Mouse (Mus musculus) liver, adult 2 months (tissue): ENCODE results near the gene Sec24b. TPM values are rescaled to one million over a fixed set of nuclear protein-coding genes. Genes with fewer than 3 reads are reported as not detected.

Experiments used
- DNase-seq: peaks from one replicate; pipeline ENCODE4 v3.0.0-alpha.2; 2011; ENCODE audit warnings: low read depth, low spot score; ENCODE audit errors: extremely low read depth
- H3K27ac ChIP-seq: fragments of 200-500 bp; replicated peaks from 2 replicates; pipeline ENCODE4 v1.5.1; 2012; ENCODE audit warnings: low read depth, mild to moderate bottlenecking, control low read depth, inconsistent platforms, low read length; ENCODE audit not compliant: insufficient read depth
- H3K27me3 ChIP-seq: fragments of 200-500 bp; 2 replicates; pipeline ENCODE4 v1.6.1; 2012; ENCODE audit warnings: mild to moderate bottlenecking, moderate library complexity, low read length, inconsistent platforms; ENCODE audit not compliant: control insufficient read depth, insufficient read depth
- H3K36me3 ChIP-seq: fragments of 200-500 bp; 2 replicates; pipeline ENCODE4 v1.6.1; 2012; ENCODE audit warnings: low read length, inconsistent platforms; ENCODE audit not compliant: control insufficient read depth, insufficient read depth
- H3K4me1 ChIP-seq: fragments of 200-500 bp; 2 replicates; pipeline ENCODE4 v1.6.1; 2011; ENCODE audit warnings: low read length; ENCODE audit not compliant: control insufficient read depth, insufficient read depth
- H3K4me3 ChIP-seq: fragments of 200-500 bp; 2 replicates; pipeline ENCODE4 v1.5.1; 2011; ENCODE audit warnings: low read depth, mild to moderate bottlenecking, control low read depth, low read length, moderate library complexity; ENCODE audit not compliant: insufficient read depth
- H3K79me2 ChIP-seq: fragments of 200-500 bp; 2 replicates; pipeline ENCODE4 v1.6.1; 2012; ENCODE audit warnings: inconsistent platforms, mild to moderate bottlenecking, low read length, moderate library complexity; ENCODE audit not compliant: control insufficient read depth, insufficient read depth
- H3K9ac ChIP-seq: fragments of 200-500 bp; 2 replicates; pipeline ENCODE4 v1.6.1; 2012; ENCODE audit warnings: low read depth, mild to moderate bottlenecking, control low read depth, inconsistent platforms, low read length
- CTCF ChIP-seq: fragments of 200-500 bp; IDR thresholded peaks from 2 replicates; pipeline ENCODE4 v1.5.1; 2011; ENCODE audit warnings: low read depth, low read length, control low read depth
- POLR2A ChIP-seq: fragments of 200-500 bp; IDR thresholded peaks from 2 replicates; pipeline ENCODE4 v1.6.1; 2011; ENCODE audit warnings: low read length, control low read depth; ENCODE audit not compliant: insufficient read depth; ENCODE audit errors: extremely low read depth
- WGBS: fragments of 180-500 bp; shearing (Covaris S2); methylation state at CpG from one replicate; pipeline ENCODE4 v1.1.7; 2018; 5-methylcytosine and 5-hydroxymethylcytosine counted together
- polyA plus RNA-seq: library from polyadenylated mRNA; depleted of rRNA; stranded (reverse); fragments of >200 nt; gene quantifications from 2 replicates; pipeline ENCODE4 v1.2.3, GENCODE M21; 2012; rRNA removed
- total RNA-seq: library from RNA; depleted of rRNA; stranded (reverse); fragments of >200 nt; gene quantifications from 2 replicates; pipeline ENCODE4 v1.2.3, GENCODE M21; 2014; rRNA removed

The Sec24b gene
- total and polyA plus RNA-seq, 2 experiments, result 7.9 to 15.8 TPM

DNA sequence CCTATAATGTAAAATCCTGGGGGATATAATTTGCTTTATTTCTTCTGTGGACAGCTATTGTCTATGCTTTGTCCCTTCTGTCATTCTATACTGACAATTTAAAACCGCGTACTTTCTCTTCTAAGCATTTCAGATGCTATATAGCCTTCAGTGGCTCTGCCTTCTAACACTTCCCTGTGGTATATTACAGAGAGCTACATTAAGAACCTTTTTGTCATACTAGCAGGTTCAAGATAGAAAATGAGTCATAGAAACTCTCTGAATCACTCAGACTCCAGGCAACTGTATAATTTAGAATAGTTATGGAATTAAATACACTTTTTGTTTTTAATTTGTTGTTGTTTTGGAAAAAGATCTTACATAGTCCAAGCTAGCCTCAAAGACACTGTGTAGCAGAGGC is 120.6 kb downstream of the Sec24b start:
- 93% methylated on average over 2 of the region's 2 CpGs for WGBS
- H3K27me3 ChIP-seq, result no peaks in the 10 kb centered on the region
- no peak overlapping the region for H3K4me3 ChIP-seq
- TF ChIP-seq CTCF, result no peak
- TF ChIP-seq POLR2A, result no peak
- no peak for DNase-seq
- H3K9ac ChIP-seq, result no peak overlapping the region
- H3K36me3 ChIP-seq, result no peaks in the 10 kb centered on the region
- H3K79me2 ChIP-seq, result no peaks in the 10 kb centered on the region
- no peak overlapping the region for H3K27ac ChIP-seq
- no peaks in the 10 kb centered on the region for H3K4me1 ChIP-seq

DNA sequence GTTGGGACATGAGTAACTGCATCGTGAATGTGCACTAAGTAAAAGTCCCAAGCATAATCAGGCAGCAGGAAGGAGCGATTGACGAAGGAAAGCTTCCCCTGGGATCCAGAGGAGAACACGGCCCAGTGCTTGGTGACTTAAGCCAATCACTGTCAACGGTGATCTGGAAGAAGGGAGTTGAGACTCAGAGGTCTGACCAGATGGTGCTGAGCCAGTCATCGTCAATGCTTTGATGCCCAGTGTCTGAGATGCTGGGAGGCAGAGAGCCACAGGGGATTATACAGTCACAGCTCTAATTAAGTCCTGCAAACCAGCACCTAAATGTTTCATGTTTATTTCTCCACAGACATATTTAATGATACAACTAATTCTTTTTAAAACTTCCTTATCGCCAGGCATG is 122.3 kb downstream of the Sec24b start:
- no peak overlapping the region for H3K27ac ChIP-seq

DNA sequence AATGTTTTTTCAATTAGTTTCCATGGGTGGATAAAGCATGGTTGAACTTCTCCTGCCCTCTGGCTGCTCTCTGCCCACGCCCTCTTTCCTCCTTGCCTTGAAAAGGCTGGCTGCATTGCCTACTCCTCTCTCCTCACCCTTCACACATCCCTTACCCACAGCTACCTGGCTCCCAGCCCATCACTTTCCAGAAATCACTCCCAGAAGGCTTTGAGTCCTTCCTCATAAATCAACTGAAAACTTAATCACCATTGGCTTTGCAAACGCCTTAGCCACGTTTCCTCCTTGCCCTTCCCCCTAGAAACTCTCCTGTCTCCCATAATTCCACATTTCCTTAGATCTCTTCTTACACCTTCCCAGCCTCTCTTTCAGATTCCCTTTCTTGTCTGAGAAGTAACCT is 123.5 kb downstream of the Sec24b start:
- no peaks in the 10 kb centered on the region for H3K4me1 ChIP-seq
- H3K79me2 ChIP-seq, result no peaks in the 10 kb centered on the region
- no peaks in the 10 kb centered on the region for H3K36me3 ChIP-seq
- no peaks in the 10 kb centered on the region for H3K27me3 ChIP-seq
- no peak overlapping the region for H3K4me3 ChIP-seq
- H3K9ac ChIP-seq, result no peak overlapping the region
- WGBS, result 59% methylated on average over 3 of the region's 3 CpGs
- H3K27ac ChIP-seq, result no peak overlapping the region
- no peak for DNase-seq
- TF ChIP-seq CTCF, result no peak
- no peak for TF ChIP-seq POLR2A

More for the DNA sequence above, 122.3 kb downstream of the Sec24b start:
- Histone ChIP-seq H3K27me3 (no peaks in the 10 kb centered on the region), H3K79me2 (no peaks in the 10 kb centered on the region), H3K9ac (no peak overlapping the region), H3K4me3 (no peak overlapping the region), H3K36me3 (no peaks in the 10 kb centered on the region), H3K4me1 (no peaks in the 10 kb centered on the region)
- no peak for TF ChIP-seq CTCF
- TF ChIP-seq POLR2A, result no peak
- WGBS, result 78% methylated on average over 7 of the region's 7 CpGs
- DNase-seq, result no peak

DNA sequence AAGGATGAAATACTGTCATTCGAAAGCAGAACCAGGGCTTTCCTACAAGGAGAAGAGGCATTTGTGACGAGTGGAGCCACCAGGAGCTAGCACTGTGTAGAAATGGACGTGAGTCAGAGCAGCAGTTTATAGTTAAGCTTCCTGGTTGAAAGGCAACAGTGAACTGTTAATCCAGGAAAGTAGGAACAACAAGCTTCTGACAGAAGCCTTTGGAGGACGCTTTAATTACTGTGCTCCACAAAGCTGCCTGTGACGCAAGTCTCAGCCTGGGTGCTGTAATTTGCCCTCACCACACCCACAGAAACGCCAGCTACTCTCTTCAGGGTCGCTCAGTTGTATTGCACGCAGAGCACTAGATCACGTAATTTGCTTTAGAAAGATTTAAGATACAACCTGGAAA is 124.8 kb downstream of the Sec24b start:
- 39% methylated on average over 9 of the region's 9 CpGs for WGBS
- DNase-seq, result no peak

More for the DNA sequence above, 124.8 kb downstream of the Sec24b start:
- Histone ChIP-seq H3K4me3 (no peak overlapping the region), H3K79me2 (no peaks in the 10 kb centered on the region), H3K27me3 (no peaks in the 10 kb centered on the region), H3K9ac (no peak overlapping the region), H3K36me3 (no peaks in the 10 kb centered on the region), H3K4me1 (no peaks in the 10 kb centered on the region), H3K27ac (no peak overlapping the region)
- TF ChIP-seq POLR2A, result no peak
- TF ChIP-seq CTCF, result no peak

Other genes with a start within 250 kb of the Sec24b start
- gene Rrh, start 239.0 kb downstream of the Sec24b start, total RNA-seq, result 0.09 TPM in 1 of 2 replicates, not detected in the other
- gene Rrh, start 239.0 kb downstream of the Sec24b start, polyA plus RNA-seq, result not detected in 2 replicates
- 2.8 and 4.5 TPM in 2 replicates for gene Gar1, start 230.2 kb downstream of the Sec24b start, total RNA-seq
- 10.7 and 14.3 TPM in 2 replicates for gene Gar1, start 230.2 kb downstream of the Sec24b start, polyA plus RNA-seq
- 755 and 813 TPM in 2 replicates for gene Cfi, start 225.7 kb downstream of the Sec24b start, total RNA-seq
- gene Cfi, start 225.7 kb downstream of the Sec24b start, polyA plus RNA-seq, result 250 and 347 TPM in 2 replicates
- gene Pla2g12a, start 182.9 kb downstream of the Sec24b start, total RNA-seq, result 11.2 and 30.9 TPM in 2 replicates
- 21.7 and 23.4 TPM in 2 replicates for gene Pla2g12a, start 182.9 kb downstream of the Sec24b start, polyA plus RNA-seq
- 27.4 and 38.2 TPM in 2 replicates for gene Casp6, start 160.1 kb downstream of the Sec24b start, total RNA-seq
- gene Casp6, start 160.1 kb downstream of the Sec24b start, polyA plus RNA-seq, result 44.5 and 44.6 TPM in 2 replicates
- gene Mcub, start 91.3 kb downstream of the Sec24b start, total RNA-seq, result 0.27 TPM in 1 of 2 replicates, not detected in the other
- 0.09 and 0.12 TPM in 2 replicates for gene Mcub, start 91.3 kb downstream of the Sec24b start, polyA plus RNA-seq
- 0.09 and 0.27 TPM in 2 replicates for gene Col25a1, start 69.9 kb upstream of the Sec24b start, total RNA-seq
- gene Col25a1, start 69.9 kb upstream of the Sec24b start, polyA plus RNA-seq, result 0.04 and 0.05 TPM in 2 replicates